Mouse (Mus musculus) ES-E14 (cell line): Measurements from ENCODE around the gene Gata3. TPM values are rescaled to one million over a fixed set of nuclear protein-coding genes. Genes with fewer than 3 reads are reported as not detected.

ENCODE experiments used
- DNase-seq: peaks from one replicate; pipeline ENCODE4 v3.0.0-alpha.2; 2013; ENCODE audit warnings: low read depth, low spot score
- H3K27ac ChIP-seq: 2 replicates; pipeline ENCODE4 v1.5.1; 2012; ENCODE audit warnings: low read depth, mild to moderate bottlenecking, low read length, moderate library complexity, mixed read lengths; ENCODE audit not compliant: poor library complexity, insufficient read depth, severe bottlenecking
- H3K36me3 ChIP-seq: 2 replicates; pipeline ENCODE4 v1.6.1; 2012; ENCODE audit warnings: mild to moderate bottlenecking, low read length, moderate library complexity, mixed read lengths; ENCODE audit not compliant: control insufficient read depth, poor library complexity, insufficient read depth, severe bottlenecking
- H3K4me1 ChIP-seq, 2 experiments: fragments of 150-350 bp in 1 of 2; sonication (generic) in 1 of 2; 2 replicates each; pipeline ENCODE4 v1.6.1; 2012; ENCODE audit warnings: low read length in 2 of 2, mild to moderate bottlenecking in 1 of 2, mixed read lengths in 1 of 2; ENCODE audit not compliant: control insufficient read depth in 2 of 2, insufficient read depth in 2 of 2, poor library complexity in 1 of 2
- H3K4me3 ChIP-seq, 2 experiments: fragments of 150-350 bp in 1 of 2; sonication (generic) in 1 of 2; 2 replicates each; pipeline ENCODE4 v1.5.1; 2012; ENCODE audit warnings: low read length in 2 of 2, low read depth in 1 of 2, mild to moderate bottlenecking in 1 of 2, mixed read lengths in 1 of 2; ENCODE audit not compliant: insufficient read depth in 1 of 2, poor library complexity in 1 of 2, severe bottlenecking in 1 of 2
- H3K9ac ChIP-seq: 2 replicates; pipeline ENCODE4 v1.6.1; 2012; ENCODE audit warnings: low read depth, mild to moderate bottlenecking, low read length, mixed read lengths; ENCODE audit not compliant: poor library complexity, insufficient read depth, severe bottlenecking
- H3K9me3 ChIP-seq: fragments of 150-350 bp; sonication (generic); 2 replicates; pipeline ENCODE4 v1.6.1; 2012; ENCODE audit warnings: low read depth, mild to moderate bottlenecking, low read length; ENCODE audit not compliant: control insufficient read depth, insufficient read depth
- CHD2 ChIP-seq: IDR thresholded peaks from 2 replicates; pipeline ENCODE4 v1.6.1; 2014; ENCODE audit warnings: mild to moderate bottlenecking, low read depth, low read length, inconsistent platforms
- HCFC1 ChIP-seq: IDR thresholded peaks from 2 replicates; pipeline ENCODE4 v1.6.1; 2012; ENCODE audit warnings: low read length, inconsistent platforms, borderline replicate concordance; ENCODE audit not compliant: insufficient read depth
- MAFK ChIP-seq: IDR thresholded peaks from 2 replicates; pipeline ENCODE4 v1.6.1; 2014; ENCODE audit warnings: mild to moderate bottlenecking, low read depth, low read length, inconsistent platforms; ENCODE audit not compliant: insufficient read depth
- ZC3H11A ChIP-seq: IDR thresholded peaks from 2 replicates; pipeline ENCODE4 v1.6.1; 2012; ENCODE audit warnings: low read depth, mild to moderate bottlenecking, inconsistent platforms, low read length, borderline replicate concordance
- ZNF384 ChIP-seq: IDR thresholded peaks from 2 replicates; pipeline ENCODE4 v1.6.1; 2012; ENCODE audit warnings: low read depth, low read length, inconsistent platforms
- in situ Hi-C, 2 experiments: fragments of 600-800 bp; cut with MboI; formaldehyde crosslinking; loops; one replicate each; pipeline ENCODE4 v1.15.1; 2025; ENCODE audit warnings: low sequenced_read_pairs in 2 of 2, inconsistent platforms in 1 of 2; ENCODE audit not compliant: unreplicated experiment in 2 of 2
- total RNA-seq: library from RNA; depleted of rRNA; stranded (reverse); fragments of 300-350 nt; gene quantifications from 2 replicates; pipeline ENCODE4 v1.2.3, GENCODE M21; 2012

Gene Gata3
- total RNA-seq, 1 experiment, result 2.2 TPM

- Histone ChIP-seq H3K36me3 (no peaks in the 10 kb centered on the region), H3K9ac (peak overlapping the region; percentile 26; the same call in 1 of the 2 replicates), H3K27ac (no peak overlapping the region), H3K4me1 (peaks cover 0 to 15% of the 10 kb centered on the region in 2 experiments; a peak in 2 of 4 replicates), H3K4me3 (peak overlapping the region; percentile 24 to 43; a peak in 3 of 4 replicates), H3K9me3 (no peaks in the 10 kb centered on the region)
- TF ChIP-seq CHD2 (no peak), MAFK (no peak), HCFC1 (no peak), ZC3H11A (no peak)
- no peak for DNase-seq
- in situ Hi-C loops, result no loop called here
Observed at GRCm38 (mm10) chr2:9877326-9877690, 12.5 kb downstream of the Gata3 start.

DNA sequence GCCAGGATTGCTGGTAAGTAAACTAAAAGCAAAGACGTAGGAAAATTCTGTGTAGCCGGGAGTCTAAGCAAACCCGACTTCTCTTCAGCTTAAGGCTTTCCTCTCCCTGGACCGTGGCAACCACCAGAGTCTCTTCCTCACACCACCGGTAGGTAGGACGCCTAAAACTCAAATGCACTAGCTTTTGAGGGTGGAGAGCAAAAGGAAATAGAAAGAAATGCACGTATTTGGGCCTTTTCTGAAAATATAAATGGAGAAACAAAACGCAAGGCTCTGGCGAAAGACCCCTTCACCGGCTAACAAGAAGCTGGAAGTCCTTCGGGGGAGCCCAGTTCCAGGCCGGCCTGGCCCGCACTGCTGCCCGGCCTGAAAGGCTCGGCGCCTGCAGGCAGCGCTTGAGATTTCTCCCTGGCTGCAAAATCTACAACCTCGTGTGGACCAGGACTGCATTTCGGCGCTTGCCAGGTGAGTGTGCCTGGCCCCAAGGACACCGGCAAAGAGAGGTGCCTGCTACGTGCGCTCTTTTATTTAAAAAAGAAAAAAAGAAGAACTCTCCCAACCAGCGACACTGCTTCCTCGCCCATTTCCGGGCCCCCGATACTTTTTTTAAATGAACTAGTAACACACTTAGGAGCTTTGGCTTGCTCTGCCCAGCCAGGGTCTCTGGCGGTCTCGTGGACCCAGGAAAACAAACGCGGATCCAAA is 13.1 kb downstream of the Gata3 start:
- Histone ChIP-seq H3K9me3 (no peaks in the 10 kb centered on the region), H3K4me3 (peak overlapping the region; percentile 24 to 43; a peak in 3 of 4 replicates), H3K36me3 (no peaks in the 10 kb centered on the region), H3K27ac (no peak overlapping the region), H3K4me1 (peaks cover 0 to 14% of the 10 kb centered on the region in 2 experiments; a peak in 2 of 4 replicates), H3K9ac (peak overlapping the region; percentile 26; the same call in 1 of the 2 replicates)
- no peak for DNase-seq
- in situ Hi-C loops, result no loop called here
- TF ChIP-seq CHD2, result no peak
- TF ChIP-seq ZC3H11A, result no peak
- TF ChIP-seq HCFC1, result no peak
- no peak for TF ChIP-seq MAFK
- no peak for TF ChIP-seq ZNF384

- no peak overlapping the region for H3K27ac ChIP-seq
- H3K36me3 ChIP-seq, result no peaks in the 10 kb centered on the region
- peaks cover 0 to 7% of the 10 kb centered on the region in 2 experiments; a peak in 1 of 4 replicates for H3K4me1 ChIP-seq
- no peak overlapping the region for H3K4me3 ChIP-seq
- in situ Hi-C loops, result no loop called here
- no peak overlapping the region for H3K9ac ChIP-seq
- DNase-seq, result no peak
- no peaks in the 10 kb centered on the region for H3K9me3 ChIP-seq
- TF ChIP-seq MAFK (no peak), CHD2 (no peak), ZNF384 (no peak), HCFC1 (no peak), ZC3H11A (no peak)
Observed at GRCm38 (mm10) chr2:9875676-9876357, 14.0 kb downstream of the Gata3 start.

GRCm38 (mm10) chr2:9875220-9875619 is 14.6 kb downstream of the Gata3 start:
- H3K27ac ChIP-seq, result no peak overlapping the region
- no peaks in the 10 kb centered on the region for H3K36me3 ChIP-seq
- in situ Hi-C loops, result no loop called here
- no peak for DNase-seq
- TF ChIP-seq ZNF384, result no peak
- H3K9ac ChIP-seq, result no peak overlapping the region
- H3K4me1 ChIP-seq, result peaks cover 0 to 7% of the 10 kb centered on the region in 2 experiments; a peak in 1 of 4 replicates
- H3K9me3 ChIP-seq, result no peaks in the 10 kb centered on the region
- no peak overlapping the region for H3K4me3 ChIP-seq
